Mouse (Mus musculus) CD4-positive naive resting alpha-beta T cell, adult 76 days (primary cell): ENCODE results near the gene Vmn1r212. TPM values are rescaled to one million over a fixed set of nuclear protein-coding genes. Genes with fewer than 3 reads are reported as not detected.

Experiments
- total RNA-seq: library from RNA; stranded (reverse); gene quantifications from one replicate; pipeline ENCODE4 v1.2.4, GENCODE M21; 2023

Gene Vmn1r212
- total RNA-seq = not detected

DNA sequence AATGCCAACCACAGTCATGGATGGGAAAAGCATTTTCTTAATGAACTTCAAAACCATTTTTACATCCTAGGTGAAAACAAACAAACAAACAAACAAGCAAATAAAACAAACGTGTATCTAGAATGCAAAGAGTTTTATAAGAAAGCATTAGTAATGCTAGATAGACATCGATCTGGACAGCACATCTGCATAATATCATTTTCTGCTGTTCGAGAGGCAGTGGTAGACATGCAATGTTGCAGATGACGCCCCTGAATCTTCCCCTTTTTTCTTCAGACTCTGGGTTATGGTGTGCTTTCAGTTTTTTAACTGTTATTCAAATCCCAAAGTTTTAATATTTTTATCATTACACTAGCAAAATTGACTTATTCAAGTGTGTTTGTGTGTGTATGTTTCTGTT, at the start of gene Vmn1r212:
TSS of gene Vmn1r212 (minus strand) at position 101 of the 400 bp plus-strand sequence.

DNA sequence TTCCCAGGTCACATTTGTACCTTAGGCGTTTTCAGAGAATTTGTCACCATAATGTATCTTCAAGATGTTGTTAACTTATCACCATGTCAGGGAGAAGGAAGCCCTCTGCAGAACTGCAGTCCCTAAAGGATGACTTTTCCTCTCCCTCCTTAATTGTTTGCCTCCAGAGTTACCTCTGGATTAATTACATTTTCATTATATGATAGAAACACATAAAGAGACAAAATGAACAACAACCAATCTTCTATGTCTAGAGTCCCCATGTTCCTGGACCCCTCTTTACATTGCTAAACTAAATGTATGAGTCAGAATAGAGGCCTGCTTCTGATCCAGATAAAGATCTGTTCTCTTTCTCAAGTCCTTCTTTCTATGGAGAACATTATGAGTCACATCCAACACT, 26.5 kb downstream of the Vmn1r212 start, which contains the start of gene Vmn1r211:
TSS of gene Vmn1r211 (minus strand) at position 101 of the 400 bp plus-strand sequence.

Other genes starting within 250 kb of the Vmn1r212 start
- gene Vmn1r207-ps, start 154.6 kb downstream of the Vmn1r212 start, total RNA-seq = not detected
- gene Vmn1r208, start 106.8 kb downstream of the Vmn1r212 start, total RNA-seq = not detected
- not detected for gene Vmn1r209, start 74.5 kb downstream of the Vmn1r212 start, total RNA-seq
- gene Vmn1r210, start 52.9 kb downstream of the Vmn1r212 start, total RNA-seq = not detected
- not detected for gene Vmn1r211, start 26.6 kb downstream of the Vmn1r212 start, total RNA-seq
- not detected for gene Vmn1r213, start 123.5 kb upstream of the Vmn1r212 start, total RNA-seq
- gene Vmn1r214, start 146.2 kb upstream of the Vmn1r212 start, total RNA-seq = not detected
- not detected for gene Vmn1r215, start 183.8 kb upstream of the Vmn1r212 start, total RNA-seq
- gene Vmn1r217, start 234.0 kb upstream of the Vmn1r212 start, total RNA-seq = not detected
- gene Vmn1r218, start 248.9 kb upstream of the Vmn1r212 start, total RNA-seq = not detected